Mouse (Mus musculus) kidney, adult 2 months (tissue): Measurements from ENCODE around the gene Med7.

Experiments used
- CTCF ChIP-seq: fragments of 200-500 bp; conservative IDR thresholded peaks from 2 replicates; pipeline ENCODE4 v1.5.1; 2011; ENCODE audit warnings: low read depth, mild to moderate bottlenecking, control low read depth, low read length, moderate library complexity, mixed read lengths; ENCODE audit not compliant: insufficient read depth, insufficient read length
- POLR2A ChIP-seq: fragments of 200-500 bp; IDR thresholded peaks from one replicate; pipeline ENCODE4 v1.6.1; 2011; ENCODE audit warnings: low read depth, low read length, control low read depth

GRCm38 (mm10) chr11:46396167-46396859 is 40.4 kb upstream of the Med7 start, which contains the start of gene Fam71b:
- TF ChIP-seq CTCF (no peak), POLR2A (no peak)
